Mouse (Mus musculus) intestine, embryonic 16.5 days (tissue): ENCODE measurements at regions not wholly inside any gene's neighbourhood (a gene's known extent, or its start where the extent isn't known, plus 50 kb on each side); places are given as distances from the start of the nearest gene placed in this dataset.

Experiments
- ATAC-seq: fragments of 200-750 bp; cut with Nextera tagmentation; 2 replicates; pipeline ENCODE4 v1.8.0; 2017; ENCODE audit warnings: moderate TSS enrichment, moderate library complexity
- H3K27ac ChIP-seq: fragments of 300-500 bp; sonication (generic); 2 replicates; pipeline ENCODE4 v1.5.1; 2014; ENCODE audit warnings: mild to moderate bottlenecking, low read length
- H3K27me3 ChIP-seq: fragments of 300-500 bp; sonication (generic); replicated peaks from 2 replicates; pipeline ENCODE4 v1.6.1; 2014; ENCODE audit warnings: low read length, control low read depth, mixed read lengths; ENCODE audit not compliant: control insufficient read depth, insufficient read depth
- H3K36me3 ChIP-seq: fragments of 300-500 bp; sonication (generic); 2 replicates; pipeline ENCODE4 v1.6.1; 2014; ENCODE audit warnings: low read length, control low read depth; ENCODE audit not compliant: control insufficient read depth, insufficient read depth
- H3K4me1 ChIP-seq: fragments of 300-500 bp; sonication (generic); 2 replicates; pipeline ENCODE4 v1.6.1; 2014; ENCODE audit warnings: low read length, control low read depth, mixed read lengths; ENCODE audit not compliant: control insufficient read depth, insufficient read depth
- H3K4me2 ChIP-seq: fragments of 300-500 bp; sonication (generic); 2 replicates; pipeline ENCODE4 v1.6.1; 2014; ENCODE audit warnings: low read depth, low read length, control low read depth
- H3K4me3 ChIP-seq: fragments of 300-500 bp; sonication (generic); 2 replicates; pipeline ENCODE4 v1.5.1; 2014; ENCODE audit warnings: mild to moderate bottlenecking, low read length
- H3K9ac ChIP-seq: fragments of 300-500 bp; sonication (generic); 2 replicates; pipeline ENCODE4 v1.6.1; 2014; ENCODE audit warnings: low read depth, low read length
- H3K9me3 ChIP-seq: fragments of 300-500 bp; sonication (generic); 2 replicates; pipeline ENCODE4 v1.6.1; 2016; ENCODE audit warnings: low read length, control low read depth; ENCODE audit not compliant: control insufficient read depth
- WGBS: fragments of 180-500 bp; shearing (Covaris S2); extraction: QIAGEN DNeasy Blood & Tissue Kit; methylation state at CpG from one replicate; pipeline ENCODE4 v1.1.7; 2014; 5-methylcytosine and 5-hydroxymethylcytosine counted together

DNA sequence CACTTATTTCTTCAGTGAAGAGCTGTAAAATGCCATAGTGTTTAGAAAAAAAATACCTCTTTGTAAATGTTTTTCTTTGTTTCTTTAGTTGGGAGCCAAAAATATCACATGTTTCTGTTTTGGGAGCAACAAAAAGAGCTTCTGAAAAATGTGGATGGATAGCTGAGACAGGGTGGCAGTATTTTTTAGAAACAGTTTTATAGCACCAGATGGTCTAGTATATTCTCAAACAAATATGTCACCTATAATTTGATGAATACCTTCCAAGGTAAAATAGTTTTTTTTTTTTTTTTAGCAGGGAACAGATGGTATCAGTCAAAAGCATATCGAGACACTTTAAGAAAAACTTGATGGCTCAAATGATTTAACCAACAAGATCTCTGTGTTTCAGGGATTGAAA lies 302.6 kb downstream of the Phf14 start:
- Histone ChIP-seq H3K4me3 (no peak overlapping the region), H3K4me1 (no peaks in the 10 kb centered on the region), H3K27me3 (no peaks in the 10 kb centered on the region), H3K36me3 (no peaks in the 10 kb centered on the region), H3K27ac (no peak overlapping the region), H3K9ac (no peak overlapping the region), H3K4me2 (no peak overlapping the region), H3K9me3 (no peaks in the 10 kb centered on the region)
- ATAC-seq = no peak
- 70% methylated on average over 1 of the region's 1 CpGs for WGBS

DNA sequence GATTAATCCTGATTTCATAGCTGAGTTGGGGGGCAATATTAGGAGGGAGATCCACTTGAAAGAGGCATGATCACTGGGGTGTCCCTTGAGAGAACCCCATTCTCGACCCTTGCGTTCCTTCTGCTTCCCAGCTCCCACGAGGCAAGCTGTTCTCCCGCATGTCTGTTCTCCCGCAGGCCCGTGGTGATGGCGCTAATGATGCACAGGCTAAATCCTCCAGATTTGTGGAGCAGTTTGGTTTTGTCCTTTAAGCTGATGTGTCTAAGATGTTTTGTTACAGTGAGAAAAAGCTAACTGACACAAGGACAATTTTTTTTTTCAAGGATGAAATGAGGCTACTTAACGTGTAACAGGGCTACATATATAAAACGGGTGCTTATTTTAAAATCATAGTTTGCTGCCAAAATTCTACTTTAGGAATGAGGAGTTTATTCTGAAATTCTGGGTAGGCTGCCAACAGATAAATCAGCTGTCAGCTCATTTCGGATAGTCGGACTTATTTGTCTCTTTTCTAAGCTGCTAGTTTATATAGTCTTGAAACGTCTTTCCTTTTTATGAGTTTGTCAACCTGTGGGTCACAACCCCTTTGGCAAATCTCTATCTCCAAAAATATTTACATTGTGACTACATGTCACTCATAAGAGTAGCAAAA lies 307.0 kb downstream of the Phf14 start:
- Histone ChIP-seq H3K4me3 (no peak overlapping the region), H3K9me3 (no peaks in the 10 kb centered on the region), H3K36me3 (no peaks in the 10 kb centered on the region), H3K4me2 (no peak overlapping the region), H3K9ac (no peak overlapping the region), H3K27me3 (no peaks in the 10 kb centered on the region), H3K4me1 (no peaks in the 10 kb centered on the region), H3K27ac (no peak overlapping the region)
- no peak for ATAC-seq
- WGBS = 68% methylated on average over 12 of the region's 12 CpGs

DNA sequence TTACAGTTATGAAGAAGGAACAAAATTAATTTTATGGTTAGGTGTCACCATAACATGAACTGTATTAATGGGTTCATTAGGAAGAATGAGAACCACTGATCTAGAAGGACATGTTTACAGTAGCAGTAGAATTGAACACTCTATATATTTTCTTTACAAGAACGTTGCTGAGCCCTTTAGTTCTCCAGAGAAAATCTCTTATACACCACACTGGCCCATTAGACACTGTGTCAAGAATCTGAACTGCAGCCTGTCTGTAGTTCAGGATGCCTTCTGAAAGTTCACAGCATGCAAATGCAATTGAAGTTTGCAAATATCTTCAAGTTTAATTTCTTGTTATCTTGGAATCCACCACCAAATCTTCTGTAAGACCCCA lies 307.6 kb downstream of the Phf14 start:
- H3K27ac ChIP-seq = no peak overlapping the region
- no peaks in the 10 kb centered on the region for H3K27me3 ChIP-seq
- no peaks in the 10 kb centered on the region for H3K9me3 ChIP-seq
- no peak overlapping the region for H3K4me2 ChIP-seq
- no peaks in the 10 kb centered on the region for H3K36me3 ChIP-seq
- no peak overlapping the region for H3K9ac ChIP-seq
- WGBS = 39% methylated on average over 1 of the region's 1 CpGs
- H3K4me3 ChIP-seq = no peak overlapping the region
- H3K4me1 ChIP-seq = no peaks in the 10 kb centered on the region
- no peak for ATAC-seq

DNA sequence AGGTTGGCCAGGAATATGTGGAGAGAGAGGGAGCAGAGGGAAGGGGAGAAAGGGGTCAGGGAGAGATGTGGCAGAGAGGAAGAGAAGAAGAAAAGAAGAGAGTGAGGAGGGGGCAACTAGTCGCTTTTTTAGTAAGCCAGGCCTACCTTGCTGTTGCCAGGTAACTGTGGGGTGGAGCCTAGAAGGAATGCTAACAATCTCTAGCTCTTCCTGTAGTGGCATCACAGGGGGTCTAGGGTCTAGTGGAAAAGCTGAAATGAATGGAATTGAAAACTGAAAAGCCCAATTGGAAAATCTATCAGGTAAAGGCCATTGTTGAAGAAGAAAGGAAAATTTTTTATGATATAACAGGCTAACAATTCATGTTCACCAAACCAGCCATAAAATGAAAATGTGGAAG lies 336.5 kb downstream of the Phf14 start:
- no peaks in the 10 kb centered on the region for H3K36me3 ChIP-seq
- no peak overlapping the region for H3K9ac ChIP-seq
- no peak overlapping the region for H3K4me2 ChIP-seq
- no peak overlapping the region for H3K27ac ChIP-seq
- no peak overlapping the region for H3K4me3 ChIP-seq
- ATAC-seq = no peak
- 35% methylated on average over 1 of the region's 1 CpGs for WGBS
- H3K27me3 ChIP-seq = no peaks in the 10 kb centered on the region
- H3K9me3 ChIP-seq = no peaks in the 10 kb centered on the region
- H3K4me1 ChIP-seq = no peaks in the 10 kb centered on the region

DNA sequence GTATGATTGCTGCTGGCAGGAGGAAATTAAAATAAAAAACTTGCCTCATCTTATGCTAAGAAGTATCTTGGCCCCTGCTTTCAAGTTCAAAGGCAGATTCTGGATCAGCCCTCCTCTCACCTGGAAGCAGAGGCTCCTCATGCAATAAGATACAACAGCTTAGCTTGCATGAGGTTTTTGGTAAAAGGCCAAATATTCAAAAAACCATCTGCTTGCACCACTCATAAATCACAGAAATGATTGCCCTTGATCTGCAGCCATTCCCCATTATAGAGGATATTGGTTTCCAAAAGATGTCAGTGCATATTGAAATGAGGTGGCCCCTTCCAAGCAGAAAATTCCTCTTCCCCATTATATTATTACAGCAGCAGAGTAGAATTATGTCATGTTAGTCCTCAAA lies 340.4 kb downstream of the Phf14 start:
- Histone ChIP-seq H3K9ac (no peak overlapping the region), H3K4me3 (no peak overlapping the region), H3K4me1 (no peaks in the 10 kb centered on the region), H3K9me3 (no peaks in the 10 kb centered on the region), H3K36me3 (no peaks in the 10 kb centered on the region), H3K27ac (no peak overlapping the region), H3K27me3 (no peaks in the 10 kb centered on the region), H3K4me2 (no peak overlapping the region)
- ATAC-seq = no peak

DNA sequence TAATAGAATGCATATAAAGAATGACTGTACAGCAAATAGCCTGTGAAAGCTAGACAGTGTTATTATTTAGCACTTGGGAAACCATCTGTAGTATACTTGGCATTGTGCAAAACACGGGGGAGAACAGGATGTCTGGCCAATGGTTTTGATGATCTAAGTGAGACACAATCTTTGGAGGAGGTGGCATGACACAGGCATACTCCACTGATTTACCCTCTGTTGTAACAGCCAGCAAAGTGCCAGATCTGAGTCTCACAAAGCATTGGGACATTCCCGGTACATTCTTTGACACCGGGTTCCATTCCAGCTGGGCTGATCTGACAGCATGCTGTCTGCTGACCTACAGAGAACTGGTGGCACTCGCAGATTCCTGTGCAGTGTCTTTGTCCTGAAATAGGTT lies 341.0 kb downstream of the Phf14 start:
- Histone ChIP-seq H3K9me3 (no peaks in the 10 kb centered on the region), H3K4me2 (no peak overlapping the region), H3K27ac (no peak overlapping the region), H3K36me3 (no peaks in the 10 kb centered on the region), H3K4me1 (no peaks in the 10 kb centered on the region), H3K27me3 (no peaks in the 10 kb centered on the region), H3K4me3 (no peak overlapping the region), H3K9ac (no peak overlapping the region)
- 79% methylated on average over 4 of the region's 4 CpGs for WGBS
- ATAC-seq = no peak

DNA sequence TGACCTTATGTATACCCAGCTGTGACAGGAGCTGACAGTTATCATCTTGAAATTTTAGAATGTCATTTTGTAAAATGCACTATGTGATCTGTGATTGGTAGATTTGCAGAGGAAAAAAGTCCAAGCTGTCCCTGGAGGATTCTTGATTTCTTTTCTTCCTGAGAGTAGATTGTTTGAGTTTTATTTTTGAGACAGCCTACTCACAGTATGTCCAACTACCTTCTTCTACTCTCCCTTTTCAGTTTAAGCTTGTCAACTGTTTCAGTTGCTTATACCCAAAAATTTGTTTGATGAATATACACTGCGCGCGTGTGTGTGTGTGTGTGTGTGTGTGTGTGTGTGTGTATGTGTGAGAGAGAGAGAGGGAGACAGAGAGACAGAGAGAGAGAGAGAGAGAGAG lies 346.9 kb downstream of the Phf14 start:
- H3K4me1 ChIP-seq = no peaks in the 10 kb centered on the region
- H3K9ac ChIP-seq = no peak overlapping the region
- no peak overlapping the region for H3K27ac ChIP-seq
- H3K4me3 ChIP-seq = no peak overlapping the region
- H3K4me2 ChIP-seq = no peak overlapping the region
- no peaks in the 10 kb centered on the region for H3K9me3 ChIP-seq
- no peaks in the 10 kb centered on the region for H3K27me3 ChIP-seq
- no peaks in the 10 kb centered on the region for H3K36me3 ChIP-seq
- no peak for ATAC-seq
- 94% methylated on average over 3 of the region's 3 CpGs for WGBS

DNA sequence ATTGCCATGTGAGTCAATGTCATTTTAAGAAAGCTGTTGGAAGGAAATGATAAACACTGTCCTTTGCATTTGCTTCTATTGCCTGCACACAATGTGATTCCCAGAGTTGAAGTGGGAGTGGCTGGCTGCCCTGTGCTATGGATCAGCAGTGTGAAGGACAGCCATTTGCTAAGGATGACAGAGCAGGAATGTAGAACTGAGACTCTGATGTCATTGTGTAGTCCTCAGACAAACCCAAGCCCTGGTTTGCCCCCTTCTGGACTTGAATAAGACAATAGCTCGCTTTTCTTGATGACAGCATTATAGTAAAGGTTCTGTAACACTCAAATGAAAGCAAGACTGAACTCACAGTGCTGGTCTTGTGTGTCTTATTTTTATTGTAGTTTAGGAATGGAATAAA lies 347.8 kb downstream of the Phf14 start:
- no peak overlapping the region for H3K27ac ChIP-seq
- no peaks in the 10 kb centered on the region for H3K4me1 ChIP-seq
- H3K4me3 ChIP-seq = no peak overlapping the region
- H3K36me3 ChIP-seq = no peaks in the 10 kb centered on the region
- no peak overlapping the region for H3K4me2 ChIP-seq
- no peak for ATAC-seq
- H3K9ac ChIP-seq = no peak overlapping the region
- H3K9me3 ChIP-seq = no peaks in the 10 kb centered on the region
- no peaks in the 10 kb centered on the region for H3K27me3 ChIP-seq
- WGBS = 67% methylated on average over 1 of the region's 1 CpGs

DNA sequence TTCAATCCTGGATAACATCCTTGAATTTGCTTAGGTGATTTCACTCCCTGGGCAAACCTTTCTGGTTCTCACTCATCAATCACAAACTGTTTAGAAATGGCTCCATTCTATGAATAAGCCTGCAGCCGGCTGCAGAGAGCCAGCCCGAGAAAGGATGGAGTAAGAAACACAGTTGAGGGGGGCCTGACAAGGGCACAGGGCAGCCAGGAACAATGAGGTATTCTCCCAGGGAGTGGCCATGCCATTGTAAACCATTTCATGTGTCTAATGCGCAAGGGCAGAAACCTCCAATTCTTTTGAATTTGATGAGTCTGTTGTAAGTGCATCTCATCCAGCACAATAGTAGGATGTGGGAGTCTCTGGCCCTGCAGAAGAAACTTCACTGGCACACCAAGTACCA lies 350.7 kb downstream of the Phf14 start:
- Histone ChIP-seq H3K9ac (no peak overlapping the region), H3K27me3 (no peaks in the 10 kb centered on the region), H3K4me2 (no peak overlapping the region), H3K9me3 (no peaks in the 10 kb centered on the region), H3K4me1 (no peaks in the 10 kb centered on the region), H3K27ac (no peak overlapping the region), H3K4me3 (no peak overlapping the region), H3K36me3 (no peaks in the 10 kb centered on the region)
- WGBS = 59% methylated on average over 3 of the region's 3 CpGs
- no peak for ATAC-seq

DNA sequence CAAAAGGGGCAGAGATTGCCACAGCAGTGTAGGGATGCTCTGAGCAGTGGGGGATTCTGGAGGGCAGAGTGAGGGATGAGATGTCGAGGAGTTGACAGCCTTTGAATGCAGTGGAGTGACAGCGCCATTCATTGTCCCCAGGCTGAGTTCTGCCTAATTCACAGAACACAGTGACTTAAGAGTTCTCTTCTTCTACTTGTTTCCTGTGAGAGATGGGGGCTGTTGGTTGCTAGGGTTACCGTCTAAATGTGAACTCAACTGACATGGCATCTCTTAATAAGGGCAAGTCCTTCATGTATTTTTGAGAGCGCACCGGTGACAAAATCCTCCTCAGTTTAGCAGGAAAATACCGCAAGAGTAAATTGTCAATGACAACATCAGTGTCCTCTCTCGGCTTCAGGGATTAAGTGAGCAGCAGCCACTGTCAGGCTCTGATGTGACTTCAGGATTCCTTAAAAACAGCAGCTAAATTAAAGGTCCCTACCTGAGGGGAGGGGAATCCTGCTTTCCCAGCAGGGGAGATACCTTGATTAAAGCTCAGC lies 351.4 kb downstream of the Phf14 start:
- Histone ChIP-seq H3K9ac (no peak overlapping the region), H3K4me3 (no peak overlapping the region), H3K4me2 (no peak overlapping the region), H3K4me1 (no peaks in the 10 kb centered on the region), H3K9me3 (no peaks in the 10 kb centered on the region), H3K27ac (no peak overlapping the region), H3K36me3 (no peaks in the 10 kb centered on the region), H3K27me3 (no peaks in the 10 kb centered on the region)
- 72% methylated on average over 7 of the region's 7 CpGs for WGBS
- ATAC-seq = no peak
